Mouse (Mus musculus) midbrain, embryonic 12.5 days (tissue): ENCODE measurements around the gene C1qtnf9. TPM values are rescaled to one million over a fixed set of nuclear protein-coding genes. Genes with fewer than 3 reads are reported as not detected.

Experiments
- ATAC-seq: fragments of 200-750 bp; cut with Nextera tagmentation; 2 replicates; pipeline ENCODE4 v1.8.0; 2017; ENCODE audit warnings: low read depth, moderate TSS enrichment, moderate library complexity; ENCODE audit not compliant: low FRiP score
- H3K27ac ChIP-seq: fragments of 300-500 bp; sonication (generic); replicated peaks from 2 replicates; pipeline ENCODE4 v1.5.1; 2016; ENCODE audit warnings: mild to moderate bottlenecking
- H3K27me3 ChIP-seq: fragments of 300-500 bp; sonication (generic); 2 replicates; pipeline ENCODE4 v1.6.1; 2016; ENCODE audit warnings: mild to moderate bottlenecking
- H3K36me3 ChIP-seq: fragments of 300-500 bp; sonication (generic); 2 replicates; pipeline ENCODE4 v1.6.1; 2016
- H3K4me1 ChIP-seq: fragments of 300-500 bp; sonication (generic); 2 replicates; pipeline ENCODE4 v1.6.1; 2016
- H3K4me2 ChIP-seq: fragments of 300-500 bp; sonication (generic); replicated peaks from 2 replicates; pipeline ENCODE4 v1.6.1; 2016; ENCODE audit warnings: mild to moderate bottlenecking, moderate library complexity
- H3K4me3 ChIP-seq: fragments of 300-500 bp; sonication (generic); 2 replicates; pipeline ENCODE4 v1.5.1; 2016; ENCODE audit warnings: mild to moderate bottlenecking
- H3K9ac ChIP-seq: fragments of 300-500 bp; sonication (generic); replicated peaks from 2 replicates; pipeline ENCODE4 v1.6.1; 2016; ENCODE audit warnings: mild to moderate bottlenecking, moderate library complexity
- H3K9me3 ChIP-seq: fragments of 300-500 bp; sonication (generic); 2 replicates; pipeline ENCODE4 v1.6.1; 2016; ENCODE audit warnings: mild to moderate bottlenecking
- WGBS: fragments of 180-500 bp; shearing (Covaris S2); methylation state at CpG from one replicate; pipeline ENCODE4 v1.1.7; 2016; 5-methylcytosine and 5-hydroxymethylcytosine counted together
- polyA plus RNA-seq: library from polyadenylated mRNA; unstranded; fragments of >200 nt; fragmentation: Nextera tagmentation; extraction: Ambion mirVana; gene quantifications from 2 replicates; pipeline ENCODE4 v1.2.1, GENCODE M21; 2016

C1qtnf9 gene
- polyA plus RNA-seq, 1 experiment from 2014 or later: 0.20 TPM

- Histone ChIP-seq H3K36me3 (peaks cover 29% of the 10 kb centered on the region), H3K4me2 (no peak overlapping the region), H3K9ac (no peak overlapping the region), H3K9me3 (peaks cover 6% of the 10 kb centered on the region; the same call in 1 of the 2 replicates), H3K4me1 (no peaks in the 10 kb centered on the region), H3K4me3 (no peak overlapping the region), H3K27me3 (no peaks in the 10 kb centered on the region), H3K27ac (no peak overlapping the region)
- 97% methylated on average over 2 of the region's 2 CpGs for WGBS
- ATAC-seq: no peak
These were observed 62.2 kb downstream of the C1qtnf9 start for GRCm38 (mm10) chr14:60830096-60830495.

Other genes with a start within 250 kb of the C1qtnf9 start
- 79.6 and 84.9 TPM in 2 replicates for gene Spata13, start 134.1 kb upstream of the C1qtnf9 start, polyA plus RNA-seq
- gene Mipep, start 16.4 kb downstream of the C1qtnf9 start, polyA plus RNA-seq: 22.6 and 24.1 TPM in 2 replicates